Mouse (Mus musculus) CH12.LX (cell line): ENCODE results near the gene Zfhx3. TPM values are rescaled to one million over a fixed set of nuclear protein-coding genes. Genes with fewer than 3 reads are reported as not detected.

Experiments used
- DNase-seq: peaks from one replicate; pipeline ENCODE4 v3.0.0-alpha.2; 2013; ENCODE audit errors: extremely low read depth
- H3K27ac ChIP-seq: 2 replicates; pipeline ENCODE4 v1.5.1; 2012; ENCODE audit warnings: low read depth, mild to moderate bottlenecking, control low read depth, moderate library complexity; ENCODE audit not compliant: insufficient read depth
- H3K27me3 ChIP-seq: replicated peaks from 2 replicates; pipeline ENCODE3; 2012; ENCODE audit warnings: inconsistent platforms
- H3K36me3 ChIP-seq, 2 experiments: replicated peaks in 1 of 2; 2 replicates each; pipeline versions ENCODE3 to v1.6.1; 2012; ENCODE audit warnings: inconsistent platforms in 1 of 2, low read length in 1 of 2, mild to moderate bottlenecking in 1 of 2, mixed read lengths in 1 of 2, moderate library complexity in 1 of 2; ENCODE audit not compliant: control insufficient read depth in 1 of 2, insufficient read depth in 1 of 2
- H3K4me1 ChIP-seq, 2 experiments: 2 replicates each; pipeline ENCODE4 v1.6.1; 2012; ENCODE audit warnings: inconsistent platforms in 1 of 2, moderate library complexity in 1 of 2; ENCODE audit not compliant: insufficient read depth in 2 of 2, control insufficient read depth in 1 of 2
- H3K4me2 ChIP-seq: 2 replicates; pipeline ENCODE4 v1.6.1; 2012; ENCODE audit warnings: low read depth, mild to moderate bottlenecking, control low read depth; ENCODE audit not compliant: poor library complexity, insufficient read depth, severe bottlenecking
- H3K4me3 ChIP-seq, 3 experiments: fragments of 150-350 bp in 1 of 3; sonication (generic) in 1 of 3; replicated peaks in 1 of 3; 2 replicates each; pipeline versions ENCODE3 to v1.5.1; 2011 to 2012; ENCODE audit warnings: low read depth in 2 of 3, low read length in 2 of 3, mild to moderate bottlenecking in 2 of 3, moderate library complexity in 2 of 3, control low read depth in 1 of 3, improper control_type of control experiment in 1 of 3, inconsistent platforms in 1 of 3, mixed read lengths in 1 of 3; ENCODE audit not compliant: poor library complexity in 1 of 3
- H3K79me2 ChIP-seq: replicated peaks from 2 replicates; pipeline ENCODE4 v1.6.1; 2012; ENCODE audit warnings: mild to moderate bottlenecking, moderate library complexity; ENCODE audit not compliant: control insufficient read depth, poor library complexity, insufficient read depth, severe bottlenecking; ENCODE audit errors: extremely low read depth
- H3K9ac ChIP-seq: 2 replicates; pipeline ENCODE4 v1.6.1; 2012; ENCODE audit warnings: low read depth, mild to moderate bottlenecking, control low read depth, moderate library complexity; ENCODE audit not compliant: insufficient read depth
- H3K9me3 ChIP-seq: replicated peaks from 2 replicates; pipeline ENCODE3; 2012; ENCODE audit warnings: low read length, inconsistent platforms, mixed read lengths
- CHD1 ChIP-seq: IDR thresholded peaks from 2 replicates; pipeline ENCODE4 v1.6.1; 2012; ENCODE audit warnings: low read depth, low read length, improper control_type of control experiment, inconsistent platforms
- ELF1 ChIP-seq: IDR thresholded peaks from 2 replicates; pipeline ENCODE4 v1.6.1; 2014; ENCODE audit warnings: low read depth, mild to moderate bottlenecking, inconsistent platforms, low read length, improper control_type of control experiment
- GABPA ChIP-seq: IDR thresholded peaks from 2 replicates; pipeline ENCODE4 v1.6.1; 2012; ENCODE audit warnings: low read depth, low read length, improper control_type of control experiment, inconsistent platforms; ENCODE audit not compliant: insufficient replicate concordance
- HCFC1 ChIP-seq: IDR thresholded peaks from 2 replicates; pipeline ENCODE4 v1.6.1; 2012; ENCODE audit warnings: low read depth, mild to moderate bottlenecking, inconsistent platforms, low read length, improper control_type of control experiment
- IRF4 ChIP-seq: IDR thresholded peaks from 2 replicates; pipeline ENCODE4 v1.6.1; 2014; ENCODE audit warnings: low read depth, mild to moderate bottlenecking, inconsistent platforms, low read length, improper control_type of control experiment
- JUN ChIP-seq: IDR thresholded peaks from 2 replicates; pipeline ENCODE4 v1.6.1; 2011; ENCODE audit warnings: low read depth, mild to moderate bottlenecking, low read length, improper control_type of control experiment, moderate library complexity; ENCODE audit not compliant: insufficient read depth
- JUND ChIP-seq: conservative IDR thresholded peaks from 2 replicates; pipeline ENCODE4 v1.6.1; 2011; ENCODE audit warnings: low read depth, low read length, improper control_type of control experiment
- KAT2A ChIP-seq: IDR thresholded peaks from 2 replicates; pipeline ENCODE4 v1.6.1; 2012; ENCODE audit warnings: low read length, improper control_type of control experiment, inconsistent platforms; ENCODE audit not compliant: insufficient replicate concordance
- MAFK ChIP-seq: IDR thresholded peaks from 2 replicates; pipeline ENCODE4 v1.6.1; 2011; ENCODE audit warnings: low read length, improper control_type of control experiment; ENCODE audit not compliant: insufficient replicate concordance
- MAZ ChIP-seq: IDR thresholded peaks from 2 replicates; pipeline ENCODE4 v1.6.1; 2012; ENCODE audit warnings: low read depth, mild to moderate bottlenecking, inconsistent platforms, low read length, improper control_type of control experiment, moderate library complexity
- POLR2A ChIP-seq: IDR thresholded peaks from 2 replicates; pipeline ENCODE4 v1.6.1; 2011; ENCODE audit warnings: low read depth, mild to moderate bottlenecking, improper control_type of control experiment, low read length
- POLR2AphosphoS2 ChIP-seq: IDR thresholded peaks from 2 replicates; pipeline ENCODE4 v1.6.1; 2011; ENCODE audit warnings: low read depth, low read length, improper control_type of control experiment
- RAD21 ChIP-seq: IDR thresholded peaks from 2 replicates; pipeline ENCODE4 v1.6.1; 2011; ENCODE audit warnings: low read depth, mild to moderate bottlenecking, low read length, improper control_type of control experiment, moderate library complexity
- RCOR1 ChIP-seq: conservative IDR thresholded peaks from 2 replicates; pipeline ENCODE4 v1.6.1; 2012; ENCODE audit warnings: low read depth, mild to moderate bottlenecking, inconsistent platforms, low read length, improper control_type of control experiment
- SMC3 ChIP-seq: IDR thresholded peaks from 2 replicates; pipeline ENCODE4 v1.6.1; 2011; ENCODE audit warnings: low read depth, low read length, improper control_type of control experiment
- TCF12 ChIP-seq: IDR thresholded peaks from 2 replicates; pipeline ENCODE4 v1.6.1; 2014; ENCODE audit warnings: low read depth, mild to moderate bottlenecking, inconsistent platforms, low read length, improper control_type of control experiment
- USF1 ChIP-seq: IDR thresholded peaks from 2 replicates; pipeline ENCODE4 v1.6.1; 2014; ENCODE audit warnings: low read depth, mild to moderate bottlenecking, inconsistent platforms, low read length, improper control_type of control experiment
- ZKSCAN1 ChIP-seq: IDR thresholded peaks from 2 replicates; pipeline ENCODE4 v1.6.1; 2012; ENCODE audit warnings: low read depth, inconsistent platforms, low read length, improper control_type of control experiment, borderline replicate concordance
- ZNF384 ChIP-seq: IDR thresholded peaks from 2 replicates; pipeline ENCODE4 v1.6.1; 2012; ENCODE audit warnings: low read depth, low read length, improper control_type of control experiment, inconsistent platforms
- dilution Hi-C: fragments of 300-500 bp; cut with MboI; formaldehyde crosslinking; loops from 2 replicates; pipeline ENCODE4 v1.14.3; 2020; ENCODE audit warnings: low sequenced_read_pairs; ENCODE audit not compliant: extremely low pct_unique_long_range_greater_than_20kb, extremely low pct_ligation_motif_present
- in situ Hi-C: fragments of 300-500 bp; cut with MboI; formaldehyde crosslinking; loops from 3 replicates; pipeline ENCODE4 v1.14.3; 2019; ENCODE audit warnings: low sequenced_read_pairs, low pct_ligation_motif_present, low pct_unique_long_range_greater_than_20kb, mixed read lengths
- polyA plus RNA-seq: library from polyadenylated mRNA; unstranded; fragments of >175 nt; gene quantifications from 2 replicates; pipeline ENCODE4 v1.2.1, GENCODE M21; 2012; ENCODE audit warnings: low read depth; ENCODE audit not compliant: insufficient read length
- total RNA-seq, 2 experiments: library from RNA; depleted of rRNA; stranded (reverse); fragments of 300-350 nt in 1 of 2; fragments of >200 nt in 1 of 2; gene quantifications; 2 replicates each; pipeline ENCODE4 v1.2.3; 2012 to 2014

Zfhx3 gene
- total and polyA plus RNA-seq, 3 experiments: 0.05 to 0.76 (median 0.68) TPM

GRCm38 (mm10) chr8:108552518-108552917, 610.1 kb downstream of the Zfhx3 start:
- TF ChIP-seq MAFK: no peak
- no peak for TF ChIP-seq POLR2AphosphoS2
- no peak for TF ChIP-seq POLR2A
- no peak for TF ChIP-seq KAT2A
- no peak for TF ChIP-seq ELF1
- no peak for TF ChIP-seq MAZ
- no peak for TF ChIP-seq RAD21
- TF ChIP-seq JUN: no peak
- TF ChIP-seq GABPA: no peak
- Histone ChIP-seq H3K4me3 (no peak overlapping the region), H3K36me3 (no peaks in the 10 kb centered on the region), H3K9me3 (no peaks in the 10 kb centered on the region), H3K9ac (no peak overlapping the region), H3K4me2 (no peak overlapping the region), H3K79me2 (no peaks in the 10 kb centered on the region), H3K27me3 (no peaks in the 10 kb centered on the region), H3K4me1 (no peaks in the 10 kb centered on the region), H3K27ac (no peak overlapping the region)
- in situ Hi-C loops (no loop called here), dilution Hi-C loops (no loop called here)
- no peak for DNase-seq

GRCm38 (mm10) chr8:108553808-108554577, 611.5 kb downstream of the Zfhx3 start:
- Histone ChIP-seq H3K9me3 (no peaks in the 10 kb centered on the region), H3K4me2 (no peak overlapping the region), H3K4me1 (no peaks in the 10 kb centered on the region), H3K79me2 (no peaks in the 10 kb centered on the region), H3K4me3 (no peak overlapping the region), H3K36me3 (no peaks in the 10 kb centered on the region), H3K27me3 (no peaks in the 10 kb centered on the region), H3K27ac (no peak overlapping the region), H3K9ac (no peak overlapping the region)
- dilution Hi-C loops (no loop called here), in situ Hi-C loops (no loop called here)
- no peak for TF ChIP-seq SMC3
- no peak for TF ChIP-seq MAZ
- TF ChIP-seq RCOR1: no peak
- no peak for TF ChIP-seq ZNF384
- no peak for TF ChIP-seq ZKSCAN1
- TF ChIP-seq USF1: no peak
- TF ChIP-seq TCF12: no peak
- no peak for TF ChIP-seq IRF4
- no peak for TF ChIP-seq CHD1
- TF ChIP-seq HCFC1: no peak
- no peak for TF ChIP-seq JUND
- no peak for DNase-seq
